Mouse (Mus musculus) urinary bladder, postnatal 36 days (tissue): ENCODE measurements around the gene Ncbp3.

Source experiments
- DNase-seq, 2 experiments: peaks; one replicate each; pipeline ENCODE4 v3.0.0; 2022; ENCODE audit warnings: low spot score in 2 of 2, mixed read lengths in 1 of 2

The Ncbp3 gene

DNA sequence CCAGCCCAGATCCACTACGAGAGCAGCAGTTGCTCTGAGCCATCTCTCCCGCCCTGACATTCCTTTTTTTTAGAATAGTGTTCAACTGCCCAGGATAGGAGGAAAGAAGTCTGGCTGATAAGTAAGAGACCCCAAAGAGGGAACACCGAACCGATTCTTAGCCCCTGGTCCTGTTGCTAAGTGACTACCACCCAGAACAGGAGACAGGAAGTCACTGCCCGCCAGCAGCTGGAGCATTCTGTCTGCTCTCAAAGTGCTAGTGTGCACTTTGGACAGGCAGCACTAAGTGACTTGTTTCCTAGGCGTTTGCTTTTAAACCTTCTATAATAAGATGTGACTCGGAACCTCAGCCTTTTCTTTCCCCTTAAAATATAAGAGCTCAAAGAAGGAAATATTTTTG is 37.8 kb downstream of the Ncbp3 start:
- DNase-seq, result no peak

- DNase-seq, result no peak
Measured at GRCm38 (mm10) chr11:73087700-73088480, 40.3 kb downstream of the Ncbp3 start.

DNA sequence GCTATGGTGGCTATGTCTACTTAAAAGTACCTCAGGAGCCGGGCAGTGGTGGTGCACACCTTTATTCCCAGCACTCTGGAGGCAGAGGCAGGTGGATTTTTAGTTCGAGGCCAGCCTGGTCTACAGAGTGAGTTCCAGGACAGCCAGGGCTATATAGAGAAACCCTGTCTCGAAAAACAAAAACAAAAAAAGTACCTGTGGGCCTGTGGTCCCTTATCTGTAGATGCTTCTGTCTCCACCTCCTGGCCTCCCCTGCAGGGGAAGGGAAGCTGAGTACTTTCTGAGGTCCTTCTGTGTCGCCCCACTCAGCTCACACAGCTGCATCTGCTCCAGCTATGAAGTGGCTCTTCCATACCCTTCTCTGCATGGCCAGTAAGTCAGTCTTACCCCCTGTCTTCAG is 42.7 kb downstream of the Ncbp3 start, which contains the start of gene Itgae:
Gene Itgae, plus strand, starts transcription at position 301 of the 400 bp plus-strand sequence.
- DNase-seq, result no peak

DNA sequence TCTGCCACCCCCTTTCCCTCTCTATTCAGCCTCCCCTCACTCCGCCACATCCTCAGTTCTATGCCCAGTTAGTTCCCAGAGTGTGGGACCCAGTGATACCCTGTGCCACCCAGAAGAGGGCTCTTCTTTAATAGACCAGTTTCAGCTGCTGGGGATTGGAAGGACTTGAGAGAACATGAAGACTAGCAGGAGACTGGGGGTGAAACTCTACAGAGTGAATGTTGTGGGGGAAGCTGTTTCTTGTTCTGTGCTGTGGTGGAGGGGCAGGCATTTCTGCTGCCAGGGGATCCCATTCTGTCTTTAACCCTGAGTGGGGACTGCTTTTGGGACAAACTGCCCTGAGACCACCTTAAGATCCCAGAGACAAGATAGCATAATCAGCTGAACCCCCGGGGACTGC is 43.2 kb downstream of the Ncbp3 start:
- no peak for DNase-seq

DNA sequence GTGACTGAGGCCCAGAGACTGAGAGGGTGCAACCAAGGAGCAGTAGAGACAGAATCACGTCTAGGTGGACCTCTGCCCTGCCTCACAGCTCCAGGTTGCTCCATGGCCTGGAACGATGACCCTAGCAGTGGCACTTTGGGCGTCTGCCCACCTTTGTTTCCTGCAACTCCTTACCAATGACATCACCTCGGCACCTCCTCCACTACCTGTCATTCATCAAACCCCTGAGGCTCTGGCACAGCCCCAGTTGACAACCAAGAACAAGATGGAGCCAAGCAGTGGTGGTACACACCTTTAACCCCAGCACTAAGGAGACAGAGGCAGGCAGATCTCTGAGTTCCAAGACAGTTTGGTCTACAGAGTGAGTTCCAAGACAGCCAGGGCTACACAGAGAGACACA is 44.5 kb downstream of the Ncbp3 start:
- no peak for DNase-seq

- DNase-seq, result no peak
Measured at GRCm38 (mm10) chr11:73092877-73093276, 45.3 kb downstream of the Ncbp3 start.

- no peak for DNase-seq
Measured at GRCm38 (mm10) chr11:73094231-73094995, 46.8 kb downstream of the Ncbp3 start.

- no peak for DNase-seq
Measured at GRCm38 (mm10) chr11:73098860-73099259, 51.3 kb downstream of the Ncbp3 start.

DNA sequence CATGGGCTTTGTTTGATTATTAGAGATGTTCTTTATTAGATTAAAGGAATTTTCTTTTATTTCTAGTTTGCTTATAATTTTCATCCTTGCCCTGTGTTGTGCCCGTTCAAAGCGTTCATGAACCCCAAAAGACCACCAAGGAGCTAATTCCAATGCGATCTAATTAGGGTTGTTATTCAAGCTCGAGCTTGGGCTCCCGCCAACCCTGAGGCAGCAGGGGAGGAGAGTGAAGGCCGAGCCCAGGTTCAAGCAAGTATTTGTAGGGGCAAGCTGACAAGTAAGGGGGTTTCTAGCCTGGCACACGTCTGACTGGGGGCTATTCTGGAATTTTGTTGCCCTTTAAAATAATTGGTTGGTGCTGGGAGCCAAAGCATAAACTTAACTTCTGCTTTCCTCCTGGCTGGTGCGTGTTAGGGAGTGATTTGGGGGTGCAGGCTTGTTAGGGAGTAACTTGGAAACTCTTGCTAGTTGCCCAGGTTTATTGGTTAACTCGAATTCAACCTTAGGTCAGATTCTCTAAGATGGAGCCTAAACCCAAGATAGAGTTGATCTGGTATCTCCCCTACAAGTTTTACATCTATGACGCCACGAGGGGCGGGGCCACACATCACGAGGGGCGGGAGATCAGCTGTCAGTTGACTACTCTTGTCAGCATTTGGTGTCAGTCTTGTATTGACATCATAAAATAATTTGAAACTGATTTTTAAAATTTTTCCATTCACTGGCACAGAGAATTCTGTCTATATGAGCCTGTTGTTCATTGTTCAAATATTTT is 52.6 kb downstream of the Ncbp3 start:
- DNase-seq, result no peak

DNA sequence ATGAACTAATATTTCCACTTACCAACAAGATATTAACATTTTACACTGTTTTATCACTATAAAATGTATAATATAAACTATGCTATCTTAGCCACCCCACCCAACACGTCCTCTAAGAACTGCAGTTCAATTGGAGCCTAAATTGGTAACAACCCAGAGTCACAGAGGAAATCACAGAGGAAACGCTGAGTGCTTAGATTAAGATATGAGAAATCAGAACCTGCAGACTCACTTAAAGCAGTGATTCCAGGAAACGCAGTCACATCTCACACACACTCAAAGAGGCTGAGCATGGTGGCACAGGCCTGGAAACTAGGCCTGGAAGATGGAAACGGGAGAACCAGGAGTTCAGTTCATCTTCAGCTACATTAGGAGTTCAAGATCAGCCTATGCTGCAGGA is 53.7 kb downstream of the Ncbp3 start:
- DNase-seq, result no peak

DNA sequence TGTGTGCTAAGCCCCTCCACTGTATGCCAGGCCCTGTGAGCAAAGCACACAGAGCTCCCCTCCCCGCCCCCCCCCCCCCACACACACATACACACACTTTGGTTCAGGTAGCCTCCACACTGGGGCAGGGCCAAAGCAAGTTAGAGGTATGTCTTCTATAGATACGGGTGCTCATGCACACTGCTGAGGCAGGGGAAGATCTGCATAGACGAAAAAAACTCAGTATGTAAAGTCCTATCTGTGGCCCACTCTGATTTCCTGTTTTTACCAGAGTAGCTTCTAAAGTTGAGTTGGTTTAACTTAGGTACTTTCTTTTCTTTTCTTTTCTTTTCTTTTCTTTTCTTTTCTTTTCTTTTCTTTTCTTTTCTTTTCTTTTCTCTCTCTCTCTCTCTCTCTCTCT is 57.7 kb downstream of the Ncbp3 start:
- no peak for DNase-seq

DNA sequence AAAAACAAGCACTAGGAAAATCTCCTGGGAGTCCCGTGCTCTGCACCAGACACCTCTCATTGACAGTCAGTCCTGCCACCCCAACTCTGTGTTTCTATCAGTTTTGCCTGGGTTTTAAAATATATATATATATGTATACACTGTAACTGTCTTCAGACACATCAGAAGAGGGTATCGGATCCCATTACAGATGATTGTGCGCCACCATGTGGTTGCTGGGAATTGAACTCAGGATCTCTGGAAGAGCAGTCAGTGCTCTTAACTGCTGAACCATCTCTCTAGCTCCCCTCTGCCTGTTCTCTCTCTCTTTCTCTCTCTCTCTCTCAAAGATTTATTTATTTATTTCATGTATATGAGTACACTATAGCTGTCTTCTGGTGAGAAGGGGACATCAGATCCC is 59.8 kb downstream of the Ncbp3 start:
- peak in 1 of 2 experiments; percentile 24 for DNase-seq

- DNase-seq, result peak in 1 of 2 experiments; percentile 22
Measured at GRCm38 (mm10) chr11:73108195-73108897, 60.8 kb downstream of the Ncbp3 start.

DNA sequence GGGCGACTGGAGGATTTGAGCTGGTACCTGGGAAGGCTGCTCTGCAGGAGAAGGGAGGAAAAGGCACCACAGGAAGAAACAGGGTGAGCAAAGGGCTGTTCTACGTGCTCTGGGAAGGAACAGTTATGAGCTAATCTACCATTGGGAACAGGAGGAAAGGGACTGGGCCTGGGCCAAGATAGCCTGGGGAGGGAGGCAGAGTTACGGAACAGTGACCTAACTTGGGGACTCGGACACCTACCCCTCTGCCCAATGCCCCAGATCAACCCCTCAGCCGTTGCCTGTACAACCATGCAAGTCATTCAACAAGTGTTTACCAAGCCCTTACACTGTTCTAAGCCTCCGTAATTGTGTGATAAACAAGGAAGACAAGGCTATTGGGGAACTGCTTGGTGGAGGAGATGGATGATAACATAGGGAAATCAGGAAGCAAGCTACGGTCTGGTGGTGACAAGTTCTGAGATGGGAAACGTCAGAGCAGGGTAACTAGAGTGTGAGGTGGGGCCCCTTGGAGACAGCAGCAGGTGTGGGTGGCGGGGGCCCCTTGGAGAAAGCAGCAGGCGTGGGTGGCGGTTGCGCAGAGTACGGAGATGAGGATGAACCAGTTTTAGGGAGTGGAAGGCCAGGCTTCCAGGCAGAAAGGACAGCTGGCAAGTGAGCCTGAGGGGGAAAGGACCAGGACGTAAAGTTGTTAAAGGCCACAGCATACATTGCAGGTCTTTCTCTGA is 61.5 kb downstream of the Ncbp3 start:
- DNase-seq, result peak in 1 of 2 experiments; percentile 16

- DNase-seq, result no peak
Measured at GRCm38 (mm10) chr11:73109941-73110340, 62.4 kb downstream of the Ncbp3 start.

DNA sequence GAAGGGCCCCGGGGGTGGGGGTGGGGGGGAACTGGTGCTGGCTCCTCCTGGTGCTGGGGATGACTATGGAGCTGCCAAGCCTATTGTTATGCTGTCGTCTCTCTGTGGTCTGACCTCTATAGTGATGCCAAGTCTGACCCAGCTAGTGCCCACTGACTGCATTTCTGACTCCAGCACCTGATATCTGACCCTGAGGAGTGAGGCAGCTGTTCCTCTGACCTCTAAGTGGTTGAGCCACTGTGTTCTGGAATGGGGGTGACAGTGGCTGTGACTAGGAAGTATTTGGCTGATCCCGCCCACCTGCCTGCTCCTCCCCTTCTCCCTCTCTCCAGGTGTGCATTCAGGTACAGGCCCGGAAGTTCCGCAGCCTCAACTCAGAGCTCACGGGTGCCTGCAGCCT is 63.8 kb downstream of the Ncbp3 start:
- no peak for DNase-seq

DNA sequence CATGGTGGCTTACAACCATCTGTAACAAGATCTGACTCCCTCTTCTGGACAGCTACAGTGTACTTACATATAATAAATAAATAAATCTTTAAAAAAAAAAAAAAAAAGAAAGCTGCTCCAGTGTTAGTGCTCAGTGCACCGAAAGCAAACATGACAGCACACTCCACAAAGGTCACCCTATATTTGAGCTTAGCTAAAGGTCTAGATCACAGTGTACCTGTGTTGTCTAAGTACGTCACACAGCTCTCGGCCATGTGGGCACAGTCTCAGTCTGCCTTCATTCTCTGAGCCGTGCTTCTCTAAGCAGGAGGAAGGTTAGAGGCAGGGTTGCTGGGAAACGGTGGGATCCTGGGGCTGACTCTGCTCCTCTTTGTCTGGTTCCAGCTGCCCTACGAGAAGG is 78.9 kb downstream of the Ncbp3 start:
- DNase-seq, result no peak

DNA sequence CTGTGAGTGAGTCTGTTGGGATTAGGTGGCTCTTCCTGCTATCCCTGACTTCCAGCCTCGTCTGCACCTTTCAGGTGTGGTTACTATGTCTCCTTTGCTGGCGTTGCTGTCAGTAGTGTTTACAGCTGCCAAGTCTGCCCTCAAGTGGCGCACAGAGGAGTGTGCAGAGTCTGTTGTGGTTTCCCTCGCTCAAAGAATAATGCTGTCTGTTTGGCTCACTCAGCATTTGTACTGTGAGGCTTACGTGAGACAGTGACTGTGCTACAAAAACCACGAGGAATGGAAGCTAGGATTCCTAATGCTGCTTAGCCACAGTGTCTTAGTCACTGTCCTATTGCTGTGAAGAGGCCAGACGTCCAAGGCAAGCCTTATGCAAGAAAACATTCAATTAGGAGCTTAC is 83.4 kb downstream of the Ncbp3 start:
- no peak for DNase-seq

- no peak for DNase-seq
Measured at GRCm38 (mm10) chr11:73132999-73133398, 85.4 kb downstream of the Ncbp3 start.

DNA sequence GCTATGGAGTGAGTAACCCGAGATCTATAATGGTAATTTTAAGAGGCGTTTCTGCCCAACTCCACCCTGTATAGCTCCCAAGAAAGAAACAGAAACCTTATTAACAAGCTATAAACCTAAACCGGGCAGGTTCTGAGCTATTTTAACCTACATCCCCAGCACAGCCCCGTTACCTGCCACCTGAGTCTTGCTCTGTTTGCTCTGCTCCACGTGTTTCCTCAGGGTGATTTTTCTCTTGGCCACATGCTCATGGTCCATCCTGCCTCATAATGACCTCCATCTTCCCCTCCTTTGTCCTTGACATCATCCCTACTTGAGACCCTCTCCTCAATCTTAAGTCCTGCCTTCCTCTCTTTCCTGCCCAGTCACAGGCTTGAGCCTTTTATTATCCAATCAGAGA is 86.6 kb downstream of the Ncbp3 start:
- DNase-seq, result no peak

DNA sequence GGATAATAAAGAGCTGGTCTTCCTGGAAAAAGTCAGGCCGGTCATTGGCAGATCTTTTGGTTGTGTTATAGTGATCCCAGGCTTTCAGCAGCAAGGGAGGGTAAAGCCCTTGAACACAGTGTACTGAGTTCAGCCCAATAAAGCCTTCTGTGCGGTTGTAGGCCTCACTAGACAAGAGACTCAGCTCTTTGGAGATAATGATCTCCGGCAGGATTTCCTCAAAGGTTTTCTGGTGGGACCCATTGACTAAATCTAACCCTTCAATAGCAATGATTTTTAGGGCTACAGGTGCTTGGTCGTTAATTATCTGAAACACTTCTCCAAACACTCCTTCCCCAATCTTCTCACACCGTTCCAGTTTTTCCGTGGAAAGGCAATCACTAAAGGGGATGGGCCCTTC is 89.0 kb downstream of the Ncbp3 start:
- DNase-seq, result no peak
